Mouse (Mus musculus): ENCODE data around the gene Cers6. TPM values are rescaled to one million over a fixed set of nuclear protein-coding genes. Genes with fewer than 3 reads are reported as not detected.

The Cers6 gene
- polyA plus RNA-seq, 1 experiment from 2014 or later: 8.4 TPM

DNA sequence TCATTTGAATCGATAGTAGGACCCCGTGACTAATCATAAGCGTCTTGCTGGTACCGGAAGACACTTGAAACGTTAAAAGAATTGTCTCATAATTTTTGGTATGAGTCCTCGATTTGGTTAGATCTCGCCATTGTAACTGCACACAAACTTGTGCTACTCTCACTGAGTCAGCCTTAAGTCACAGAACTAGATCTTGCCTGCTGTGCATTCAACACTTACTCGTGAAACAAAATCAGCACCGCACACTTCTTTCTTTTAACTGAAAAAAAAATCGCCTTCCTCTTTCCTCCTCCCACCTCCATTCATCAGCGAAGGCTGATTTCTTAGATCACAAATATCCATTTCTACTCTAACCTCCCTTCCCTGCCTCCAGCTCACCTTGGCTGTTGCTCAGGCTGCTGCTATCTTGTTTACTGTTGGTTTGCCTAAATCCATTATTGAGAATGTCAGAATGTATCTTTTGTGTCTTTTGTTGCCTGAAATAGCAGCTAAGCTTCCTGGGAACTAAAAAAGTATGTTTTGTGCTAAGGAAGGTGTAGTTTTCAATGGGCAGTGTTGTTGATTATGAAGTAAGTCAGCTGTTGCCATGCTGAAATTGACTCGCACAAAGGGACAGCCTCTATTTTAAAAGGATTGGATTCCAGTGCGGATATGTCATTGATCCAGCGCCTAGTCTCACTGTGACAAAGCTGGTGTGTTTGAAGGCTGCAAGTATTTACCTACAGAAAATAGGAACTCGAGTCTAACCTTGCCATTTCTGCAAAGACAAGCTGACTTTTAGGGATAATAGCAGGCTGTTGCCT is 1.4 kb downstream of the Cers6 start:
- Histone ChIP-seq H3K9me3 (replicated peaks) (no peaks in the 10 kb centered on the region), H3K27ac (replicated peaks) (peak overlapping the region; percentile 42; the same call in 1 of the 2 replicates), H3K27me3 (peaks cover 33% of the 10 kb centered on the region), H3K36me3 (replicated peaks) (no peaks in the 10 kb centered on the region), H3K9ac (peak overlapping the region; percentile 41), H3K4me3 (replicated peaks) (peak overlapping the region; percentile 65), H3K4me2 (peak overlapping the region; percentile 76), H3K4me1 (replicated peaks) (peaks cover 19% of the 10 kb centered on the region)
- ATAC-seq (ENCODE audit: insufficient read depth): no peak
- WGBS (ENCODE audit: insufficient replicate concordance): 10% methylated on average over 15 of the region's 15 CpGs

DNA sequence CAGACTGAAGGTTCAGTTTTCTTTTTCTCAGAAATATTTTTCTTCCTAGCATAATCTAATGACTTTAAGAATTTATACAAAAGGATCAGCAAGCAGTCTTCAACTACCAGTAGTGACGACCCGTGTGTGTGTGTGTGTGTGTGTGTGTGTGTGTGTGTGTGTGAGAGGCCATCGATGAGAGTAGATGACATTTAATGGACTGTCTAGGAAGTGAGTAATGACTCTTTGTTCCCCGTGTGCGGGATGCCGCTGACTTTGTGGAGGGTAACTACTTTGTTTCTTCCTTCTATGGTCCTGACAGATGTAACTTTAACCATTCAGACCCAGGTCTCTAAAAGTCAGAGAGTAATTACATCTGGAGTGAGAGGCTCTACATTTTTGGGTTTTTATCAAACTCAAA is 2.3 kb downstream of the Cers6 start:
- H3K27me3 ChIP-seq: peaks cover 33% of the 10 kb centered on the region
- H3K4me1 ChIP-seq (replicated peaks): peaks cover 19% of the 10 kb centered on the region
- 27% methylated on average over 6 of the region's 6 CpGs for WGBS (ENCODE audit: insufficient replicate concordance)
- H3K27ac ChIP-seq (replicated peaks): no peak overlapping the region
- H3K4me3 ChIP-seq (replicated peaks): peak overlapping the region; percentile 65
- H3K9me3 ChIP-seq (replicated peaks): no peaks in the 10 kb centered on the region
- no peak for ATAC-seq (ENCODE audit: insufficient read depth)
- no peaks in the 10 kb centered on the region for H3K36me3 ChIP-seq (replicated peaks)
- peak overlapping the region; percentile 76; the same call in 1 of the 2 replicates for H3K4me2 ChIP-seq
- H3K9ac ChIP-seq: no peak overlapping the region

DNA sequence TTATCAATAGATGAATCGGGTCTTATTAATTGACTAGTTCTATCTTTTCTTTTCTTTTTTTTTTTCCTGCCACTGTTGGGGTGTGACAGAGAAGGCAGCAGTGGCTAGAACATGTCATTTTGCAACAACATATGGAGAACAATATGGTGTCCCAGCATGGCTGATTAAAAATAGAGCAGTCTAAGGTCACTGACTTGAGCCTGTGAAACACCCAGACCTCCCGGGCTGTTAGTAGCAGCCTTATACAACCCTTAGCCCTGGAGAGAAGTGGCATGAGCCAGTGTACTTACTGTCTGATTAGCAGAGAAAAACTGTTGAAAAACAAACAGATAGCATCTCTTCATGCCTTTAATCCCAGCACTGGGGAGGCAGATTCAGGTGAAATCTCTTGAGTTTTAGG is 3.1 kb downstream of the Cers6 start:
- no peak for ATAC-seq (ENCODE audit: insufficient read depth)
- no peak overlapping the region for H3K27ac ChIP-seq (replicated peaks)
- no peaks in the 10 kb centered on the region for H3K36me3 ChIP-seq (replicated peaks)
- no peaks in the 10 kb centered on the region for H3K9me3 ChIP-seq (replicated peaks)
- no peak overlapping the region for H3K4me2 ChIP-seq
- H3K9ac ChIP-seq: no peak overlapping the region
- WGBS (ENCODE audit: insufficient replicate concordance): 65% methylated on average over 2 of the region's 2 CpGs
- H3K4me3 ChIP-seq (replicated peaks): no peak overlapping the region
- H3K4me1 ChIP-seq (replicated peaks): peaks cover 19% of the 10 kb centered on the region
- H3K27me3 ChIP-seq: peaks cover 33% of the 10 kb centered on the region

DNA sequence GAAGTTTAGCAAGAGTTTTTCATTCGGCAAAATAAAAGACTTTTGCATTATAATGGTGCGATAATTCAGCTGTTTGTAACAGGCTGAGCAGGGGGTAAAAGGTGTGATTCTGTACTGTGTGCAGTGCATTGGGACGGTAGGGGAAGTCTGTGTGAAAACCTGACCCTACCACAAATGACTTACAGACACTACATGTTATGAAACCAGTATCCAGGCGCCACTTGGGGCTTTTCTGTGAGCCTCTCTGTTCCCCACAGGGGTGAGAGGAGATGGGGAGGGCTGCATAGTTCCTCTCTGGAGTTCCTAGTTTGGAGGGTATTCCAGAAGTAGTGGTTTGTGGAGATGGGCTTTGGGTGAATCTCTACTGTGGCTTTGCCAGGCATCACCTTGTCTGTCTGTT is 5.9 kb downstream of the Cers6 start:
- Histone ChIP-seq H3K27ac (replicated peaks) (no peak overlapping the region), H3K4me1 (replicated peaks) (peaks cover 17% of the 10 kb centered on the region; the same call in 1 of the 2 replicates), H3K4me3 (replicated peaks) (no peak overlapping the region), H3K36me3 (replicated peaks) (no peaks in the 10 kb centered on the region), H3K9me3 (replicated peaks) (no peaks in the 10 kb centered on the region), H3K9ac (no peak overlapping the region), H3K4me2 (no peak overlapping the region), H3K27me3 (peaks cover 11% of the 10 kb centered on the region)
- no peak for ATAC-seq (ENCODE audit: insufficient read depth)
- whole genome bisulfite sequencing (ENCODE audit: insufficient replicate concordance): 51% methylated on average over 4 of the region's 4 CpGs

DNA sequence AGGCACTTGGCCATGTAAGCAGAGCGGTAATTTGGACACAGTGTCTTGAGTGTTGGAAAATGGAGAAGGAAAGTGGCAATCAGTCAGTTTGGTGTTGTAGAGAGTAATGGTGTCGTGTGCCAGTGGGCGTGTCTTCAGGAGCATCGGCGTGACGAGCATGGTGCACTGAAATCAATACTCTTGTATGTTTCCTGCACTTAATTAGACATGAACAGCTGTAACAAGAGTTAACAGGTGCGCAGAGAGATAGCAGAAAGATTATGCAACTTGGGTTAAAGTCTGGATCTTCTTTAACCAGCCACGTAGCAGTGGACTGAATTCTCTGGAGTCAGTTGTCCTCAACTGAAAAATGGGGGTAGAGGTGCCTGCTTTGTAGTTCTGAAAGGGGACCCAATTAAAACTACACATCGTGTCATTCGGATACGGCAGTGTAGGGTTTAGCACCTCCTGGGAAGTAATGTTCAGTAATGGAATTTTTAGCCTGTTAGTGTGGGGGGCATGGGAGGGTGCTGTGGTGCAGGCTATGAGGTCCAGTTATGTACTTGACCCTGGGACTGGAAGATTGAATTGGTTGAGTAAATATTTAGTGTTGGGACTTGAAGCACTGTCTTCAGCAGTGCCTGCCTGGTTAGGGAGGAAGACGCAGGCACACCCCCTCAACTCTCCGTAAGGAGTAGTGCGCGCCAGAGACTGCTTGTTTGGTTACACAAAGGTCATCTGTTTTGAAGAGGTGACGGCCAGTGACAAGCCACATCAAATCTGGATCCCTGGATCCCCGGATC is 9.9 kb downstream of the Cers6 start:
- peaks cover 41% of the 10 kb centered on the region for H3K4me1 ChIP-seq (replicated peaks)
- no peaks in the 10 kb centered on the region for H3K27me3 ChIP-seq
- H3K9ac ChIP-seq: no peak overlapping the region
- WGBS (ENCODE audit: insufficient replicate concordance): 54% methylated on average over 17 of the region's 17 CpGs
- H3K27ac ChIP-seq (replicated peaks): no peak overlapping the region
- H3K4me2 ChIP-seq: 0 out of 2 replicates have a peak overlapping the region, but pooled peaks have one; percentile 15
- no peaks in the 10 kb centered on the region for H3K9me3 ChIP-seq (replicated peaks)
- H3K36me3 ChIP-seq (replicated peaks): no peaks in the 10 kb centered on the region
- H3K4me3 ChIP-seq (replicated peaks): no peak overlapping the region
- ATAC-seq (ENCODE audit: insufficient read depth): no peak

DNA sequence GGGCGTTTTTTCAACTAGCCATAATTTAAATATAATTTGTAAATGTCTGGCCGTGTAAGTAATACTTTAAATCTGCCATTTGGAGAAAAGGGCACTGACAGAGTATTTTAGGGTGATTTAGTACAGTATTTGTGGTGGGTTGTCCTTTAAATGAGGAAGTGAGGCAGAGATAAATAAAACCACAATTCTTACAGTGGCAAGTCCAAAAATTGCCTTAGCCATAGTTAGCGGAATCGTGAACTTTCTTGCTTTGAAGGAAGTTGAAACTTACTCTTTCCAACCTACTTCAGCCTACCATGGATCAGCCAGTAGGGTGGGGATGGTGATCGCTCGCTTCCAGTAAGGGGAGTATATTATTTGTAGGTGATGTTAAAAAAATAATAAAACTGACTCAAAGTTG is 11.8 kb downstream of the Cers6 start:
- no peak for ATAC-seq (ENCODE audit: insufficient read depth)
- 0 out of 2 replicates have a peak overlapping the region, but pooled peaks have one; percentile 15 for H3K4me2 ChIP-seq
- H3K27me3 ChIP-seq: no peaks in the 10 kb centered on the region
- H3K9ac ChIP-seq: no peak overlapping the region
- no peaks in the 10 kb centered on the region for H3K36me3 ChIP-seq (replicated peaks)
- H3K9me3 ChIP-seq (replicated peaks): no peaks in the 10 kb centered on the region
- WGBS (ENCODE audit: insufficient replicate concordance): 14% methylated on average over 6 of the region's 6 CpGs
- H3K27ac ChIP-seq (replicated peaks): no peak overlapping the region
- no peak overlapping the region for H3K4me3 ChIP-seq (replicated peaks)
- H3K4me1 ChIP-seq (replicated peaks): peaks cover 41% of the 10 kb centered on the region

DNA sequence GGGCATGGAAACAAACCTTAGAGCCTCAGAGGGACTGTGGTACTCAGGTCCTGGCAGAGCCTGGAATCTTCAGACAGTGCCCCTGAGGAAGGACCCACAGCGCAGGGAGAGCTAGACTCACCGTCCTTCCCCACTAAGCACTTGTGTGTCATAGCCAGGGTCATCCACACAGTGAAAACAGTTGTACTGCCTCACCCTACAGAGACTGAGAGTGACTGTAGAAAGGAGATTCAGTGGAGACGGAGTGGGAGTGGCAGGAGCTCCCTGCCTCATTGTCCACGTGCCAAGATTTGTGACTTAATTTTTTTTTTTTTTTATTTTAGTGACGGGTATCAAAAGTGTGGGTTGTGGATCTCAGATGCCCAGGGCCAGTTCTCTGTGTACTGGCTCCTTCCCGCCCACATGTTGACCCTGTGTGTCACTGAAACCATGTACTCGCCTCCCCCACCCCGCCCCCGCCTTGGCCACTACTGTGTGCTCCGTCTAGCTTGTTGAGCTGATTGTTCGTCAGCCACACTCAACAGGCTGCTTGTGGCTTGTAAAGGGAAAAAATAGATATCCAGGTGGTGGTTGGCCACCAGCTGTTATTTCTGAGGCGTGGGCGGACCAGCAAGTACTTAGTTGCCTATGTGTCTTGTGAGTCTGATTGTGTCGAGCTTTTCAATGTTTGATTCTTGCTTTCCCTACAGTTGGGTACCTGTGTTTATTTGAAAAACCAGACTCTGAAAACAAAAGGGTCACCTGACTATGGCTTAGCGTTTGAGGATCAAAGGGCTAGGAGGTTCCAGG is 12.6 kb downstream of the Cers6 start:
- Histone ChIP-seq H3K4me1 (replicated peaks) (peaks cover 41% of the 10 kb centered on the region), H3K27ac (replicated peaks) (peak overlapping the region; percentile 30; the same call in 1 of the 2 replicates), H3K4me3 (replicated peaks) (no peak overlapping the region), H3K9ac (no peak overlapping the region), H3K4me2 (peak overlapping the region; percentile 20), H3K9me3 (replicated peaks) (no peaks in the 10 kb centered on the region), H3K36me3 (replicated peaks) (no peaks in the 10 kb centered on the region), H3K27me3 (no peaks in the 10 kb centered on the region)
- WGBS (ENCODE audit: insufficient replicate concordance): 38% methylated on average over 15 of the region's 15 CpGs
- peak; percentile 74; the same call in 1 of the 2 replicates for ATAC-seq (ENCODE audit: insufficient read depth)

DNA sequence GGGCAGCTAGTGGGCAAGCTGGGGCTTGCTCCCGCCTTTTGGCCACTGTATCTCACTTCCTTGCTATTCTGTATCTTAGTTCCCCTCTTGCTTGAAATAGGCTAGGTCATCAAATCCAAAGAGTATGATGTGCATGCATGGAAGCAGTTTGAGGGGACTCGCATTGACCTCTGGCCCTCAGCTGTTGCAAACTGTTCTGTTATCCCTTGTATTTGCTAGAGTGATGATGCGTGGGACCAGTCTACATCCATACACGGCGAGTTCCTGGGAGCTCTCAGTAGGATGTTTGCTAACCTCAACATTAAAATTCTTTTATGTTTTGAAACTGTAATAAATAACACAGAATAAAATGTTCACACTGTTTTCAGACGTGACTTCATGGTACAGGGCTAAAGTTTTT is 13.3 kb downstream of the Cers6 start:
- Histone ChIP-seq H3K4me1 (replicated peaks) (peaks cover 41% of the 10 kb centered on the region), H3K9me3 (replicated peaks) (no peaks in the 10 kb centered on the region), H3K36me3 (replicated peaks) (no peaks in the 10 kb centered on the region), H3K27ac (replicated peaks) (0 out of 2 replicates have a peak overlapping the region, but pooled peaks have one; percentile 30), H3K4me3 (replicated peaks) (no peak overlapping the region), H3K4me2 (peak overlapping the region; percentile 20; the same call in 1 of the 2 replicates), H3K27me3 (no peaks in the 10 kb centered on the region), H3K9ac (no peak overlapping the region)
- ATAC-seq (ENCODE audit: insufficient read depth): no peak
- 66% methylated on average over 6 of the region's 6 CpGs for WGBS (ENCODE audit: insufficient replicate concordance)

DNA sequence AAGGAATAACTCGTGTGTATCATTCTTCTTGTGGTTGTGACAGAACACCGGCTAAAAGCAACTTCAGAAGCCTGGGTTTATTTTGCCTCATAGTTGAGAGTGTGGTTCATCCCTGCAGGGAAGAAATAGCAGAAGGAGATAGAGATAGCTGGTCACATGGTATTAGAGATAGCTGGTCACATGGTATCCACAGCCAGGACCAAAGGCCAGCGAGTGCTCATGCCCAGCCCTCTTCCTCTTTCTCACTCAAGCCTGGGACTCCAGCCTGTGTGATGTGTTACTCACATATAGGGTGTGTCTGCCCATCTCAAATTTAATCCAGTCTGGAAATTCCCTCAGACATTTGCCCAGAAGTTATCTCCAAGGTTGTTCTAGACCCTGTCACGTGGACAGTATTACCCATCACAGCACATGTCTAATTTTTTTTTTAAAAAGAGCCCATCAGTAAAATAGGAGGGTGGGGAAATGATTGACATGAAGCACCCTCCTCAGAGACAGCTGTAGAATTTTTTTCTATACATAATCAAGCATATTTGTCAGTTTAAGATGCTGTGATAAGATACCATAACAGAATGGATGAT is 17.9 kb downstream of the Cers6 start:
- Histone ChIP-seq H3K9ac (no peak overlapping the region), H3K4me1 (replicated peaks) (peaks cover 12% of the 10 kb centered on the region), H3K36me3 (replicated peaks) (no peaks in the 10 kb centered on the region), H3K4me3 (replicated peaks) (no peak overlapping the region), H3K27ac (replicated peaks) (no peak overlapping the region), H3K4me2 (no peak overlapping the region), H3K9me3 (replicated peaks) (no peaks in the 10 kb centered on the region), H3K27me3 (no peaks in the 10 kb centered on the region)
- ATAC-seq (ENCODE audit: insufficient read depth): no peak
- 26% methylated on average over 4 of the region's 4 CpGs for WGBS (ENCODE audit: insufficient replicate concordance)

DNA sequence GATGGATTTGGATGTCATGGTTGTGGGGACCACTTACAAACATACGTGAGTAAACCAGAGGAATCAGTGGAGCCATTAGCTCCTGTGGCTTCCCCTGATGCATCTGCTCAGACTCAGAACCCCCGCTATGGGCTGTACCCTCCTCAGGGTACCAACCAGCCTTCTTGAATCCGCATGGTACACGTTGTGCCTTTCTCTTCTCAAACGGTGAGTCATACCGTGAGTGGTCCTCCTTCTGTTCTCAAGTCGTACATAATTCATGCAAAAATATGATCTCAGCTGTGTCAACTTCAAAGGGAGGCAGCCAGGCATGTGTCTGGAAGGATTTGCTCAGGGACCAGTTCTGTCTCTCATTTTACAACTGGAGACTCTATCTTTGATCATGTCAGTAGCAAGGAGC is 23.3 kb downstream of the Cers6 start:
- H3K27ac ChIP-seq (replicated peaks): no peak overlapping the region
- no peak overlapping the region for H3K4me2 ChIP-seq
- H3K9ac ChIP-seq: no peak overlapping the region
- H3K9me3 ChIP-seq (replicated peaks): no peaks in the 10 kb centered on the region
- no peaks in the 10 kb centered on the region for H3K4me1 ChIP-seq (replicated peaks)
- WGBS (ENCODE audit: insufficient replicate concordance): 62% methylated on average over 7 of the region's 7 CpGs
- no peak overlapping the region for H3K4me3 ChIP-seq (replicated peaks)
- no peak for ATAC-seq (ENCODE audit: insufficient read depth)
- no peaks in the 10 kb centered on the region for H3K36me3 ChIP-seq (replicated peaks)
- H3K27me3 ChIP-seq: no peaks in the 10 kb centered on the region
